Mouse (Mus musculus) intestine, embryonic 14.5 days (tissue): ENCODE data around the gene 1600014C10Rik. TPM values are rescaled to one million over a fixed set of nuclear protein-coding genes. Genes with fewer than 3 reads are reported as not detected.

Experiments
- ATAC-seq: fragments of 200-750 bp; cut with Nextera tagmentation; replicated peaks from 2 replicates; pipeline ENCODE4 v1.8.0; 2017; ENCODE audit warnings: low read depth, moderate number of reproducible peaks, moderate TSS enrichment, moderate library complexity; ENCODE audit not compliant: low FRiP score, low TSS enrichment
- DNase-seq: peaks from one replicate; pipeline ENCODE4 v3.0.0-alpha.2; 2018; ENCODE audit warnings: low spot score
- H3K27ac ChIP-seq: fragments of 300-500 bp; sonication (generic); 2 replicates; pipeline ENCODE4 v1.5.1; 2014; ENCODE audit warnings: low read depth, mild to moderate bottlenecking, control low read depth
- H3K27me3 ChIP-seq: fragments of 300-500 bp; sonication (generic); replicated peaks from 2 replicates; pipeline ENCODE4 v1.6.1; 2014; ENCODE audit warnings: low read length, control low read depth; ENCODE audit not compliant: control insufficient read depth, insufficient read depth
- H3K36me3 ChIP-seq: fragments of 300-500 bp; sonication (generic); 2 replicates; pipeline ENCODE4 v1.6.1; 2014; ENCODE audit warnings: low read length, control low read depth; ENCODE audit not compliant: control insufficient read depth, insufficient read depth
- H3K4me1 ChIP-seq: fragments of 300-500 bp; sonication (generic); replicated peaks from 2 replicates; pipeline ENCODE4 v1.6.1; 2014; ENCODE audit warnings: low read length, control low read depth, mixed read lengths; ENCODE audit not compliant: control insufficient read depth, insufficient read depth
- H3K4me2 ChIP-seq: fragments of 300-500 bp; sonication (generic); 2 replicates; pipeline ENCODE4 v1.6.1; 2014; ENCODE audit warnings: low read length
- H3K4me3 ChIP-seq: fragments of 300-500 bp; sonication (generic); 2 replicates; pipeline ENCODE4 v1.5.1; 2014; ENCODE audit warnings: low read depth, low read length, control low read depth, mixed read lengths
- H3K9ac ChIP-seq: fragments of 300-500 bp; sonication (generic); 2 replicates; pipeline ENCODE4 v1.6.1; 2014; ENCODE audit warnings: mild to moderate bottlenecking, low read length
- H3K9me3 ChIP-seq: fragments of 300-500 bp; sonication (generic); 2 replicates; pipeline ENCODE4 v1.6.1; 2016; ENCODE audit warnings: low read length, control low read depth; ENCODE audit not compliant: control insufficient read depth
- WGBS: fragments of 180-500 bp; shearing (Covaris S2); extraction: QIAGEN DNeasy Blood & Tissue Kit; methylation state at CpG from one replicate; pipeline ENCODE4 v1.1.7; 2014; 5-methylcytosine and 5-hydroxymethylcytosine counted together
- polyA plus RNA-seq: library from polyadenylated mRNA; unstranded; fragments of >200 nt; fragmentation: Nextera tagmentation; extraction: Ambion mirVana; gene quantifications from 2 replicates; pipeline ENCODE4 v1.2.1, GENCODE M21; 2014

1600014C10Rik gene
- polyA plus RNA-seq, 1 experiment from 2014 or later: 13.7 TPM

- Histone ChIP-seq H3K4me1 (no peaks in the 10 kb centered on the region; the same call in 1 of the 2 replicates), H3K27me3 (no peaks in the 10 kb centered on the region), H3K4me2 (no peak overlapping the region), H3K4me3 (no peak overlapping the region), H3K27ac (no peak overlapping the region), H3K9ac (no peak overlapping the region), H3K9me3 (no peaks in the 10 kb centered on the region), H3K36me3 (0 out of 2 replicates have a peak, but pooled peaks cover 1% of the 10 kb centered on the region)
- ATAC-seq (no peak), DNase-seq (no peak)
- 65% methylated on average over 7 of the region's 7 CpGs for WGBS
Observed at GRCm38 (mm10) chr7:38215281-38215680, 32.3 kb downstream of the 1600014C10Rik start.

GRCm38 (mm10) chr7:38215697-38216096 lies 32.7 kb downstream of the 1600014C10Rik start:
- H3K27me3 ChIP-seq: no peaks in the 10 kb centered on the region
- no peak for DNase-seq
- H3K9me3 ChIP-seq: no peaks in the 10 kb centered on the region
- no peak overlapping the region for H3K9ac ChIP-seq
- H3K4me2 ChIP-seq: no peak overlapping the region
- peaks cover 6% of the 10 kb centered on the region; the same call in 1 of the 2 replicates for H3K36me3 ChIP-seq
- no peak overlapping the region for H3K4me3 ChIP-seq
- H3K27ac ChIP-seq: no peak overlapping the region
- no peaks in the 10 kb centered on the region; the same call in 1 of the 2 replicates for H3K4me1 ChIP-seq
- no peak for ATAC-seq
- 91% methylated on average over 6 of the region's 6 CpGs for WGBS

DNA sequence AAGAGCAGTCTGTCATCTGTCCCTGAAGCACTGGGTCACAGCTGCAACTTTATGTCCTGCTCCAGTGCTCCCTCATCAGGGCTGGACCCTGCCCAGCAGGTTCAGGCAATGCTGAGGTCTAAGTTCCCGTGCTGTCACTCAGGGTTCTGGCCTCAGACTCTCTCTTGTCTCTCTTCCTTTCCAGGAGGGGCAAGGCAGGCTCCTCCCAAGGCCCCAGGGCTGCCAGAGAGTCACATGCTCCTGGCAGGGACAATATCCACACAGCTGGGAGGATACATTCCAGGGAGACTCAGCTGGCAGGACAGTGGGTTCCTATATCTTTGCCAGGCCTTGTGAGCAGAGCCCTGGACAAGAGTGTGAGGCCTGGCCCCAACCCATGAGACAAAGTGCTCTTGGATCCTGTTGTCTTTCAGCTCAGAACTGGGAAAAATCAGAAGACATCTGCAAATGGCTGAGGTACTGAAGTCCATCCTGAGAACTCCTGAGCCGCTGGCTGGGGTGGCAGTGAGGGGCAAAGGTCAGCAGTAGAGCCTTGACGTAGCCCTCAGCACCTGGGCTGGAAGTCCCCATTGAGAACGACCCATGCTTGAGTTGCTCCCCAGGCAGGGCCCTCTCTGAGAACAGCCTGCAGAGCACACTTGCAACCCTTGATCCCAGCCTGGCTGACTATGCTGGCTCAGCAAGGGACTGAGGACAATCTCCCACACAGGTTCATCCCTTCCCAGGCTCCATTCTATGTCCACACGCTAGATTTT lies 34.6 kb downstream of the 1600014C10Rik start:
- Histone ChIP-seq H3K9me3 (no peaks in the 10 kb centered on the region), H3K4me1 (no peaks in the 10 kb centered on the region), H3K27ac (no peak overlapping the region), H3K4me3 (no peak overlapping the region), H3K9ac (no peak overlapping the region), H3K27me3 (no peaks in the 10 kb centered on the region), H3K4me2 (no peak overlapping the region), H3K36me3 (peaks cover 8% of the 10 kb centered on the region; the same call in 1 of the 2 replicates)
- DNase-seq (no peak), ATAC-seq (no peak; the same call in 1 of the 2 replicates)
- WGBS: 70% methylated on average over 5 of the region's 5 CpGs

DNA sequence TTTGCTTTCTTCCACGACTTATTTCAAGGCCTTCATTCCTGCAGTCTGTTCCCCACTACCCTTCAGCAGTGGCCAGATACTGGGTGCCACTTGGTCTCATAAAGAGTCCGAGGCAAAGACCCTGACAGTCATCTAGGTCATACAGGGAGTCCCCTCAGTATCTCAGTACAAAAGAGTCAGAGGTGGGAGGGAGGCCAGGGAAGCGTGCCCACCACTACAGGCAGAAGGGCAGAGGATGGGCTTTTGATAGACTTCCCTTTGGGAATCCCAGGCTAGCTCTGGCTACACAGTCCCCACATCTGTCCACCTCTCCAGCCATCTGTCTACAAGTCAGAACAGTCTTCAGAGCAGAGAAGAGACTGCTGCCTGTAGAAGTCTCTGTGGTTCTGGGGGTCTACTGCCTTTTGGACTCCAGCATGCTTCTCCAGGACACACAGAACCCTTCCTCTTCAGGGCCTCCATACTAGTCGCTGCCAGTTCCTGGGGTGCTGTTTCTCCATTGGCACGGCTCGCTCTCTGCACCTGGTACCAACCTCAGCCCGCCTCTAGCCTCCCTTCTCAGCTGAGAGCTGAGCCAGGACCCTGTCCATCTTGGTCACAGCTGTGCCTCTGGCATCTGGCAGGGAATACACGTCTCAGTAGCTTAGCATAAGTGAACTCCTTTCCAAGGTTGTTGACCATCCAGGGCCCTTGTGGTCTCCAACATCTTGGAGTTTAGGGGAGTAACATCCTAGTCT lies 35.8 kb downstream of the 1600014C10Rik start:
- H3K4me2 ChIP-seq: no peak overlapping the region
- DNase-seq (no peak), ATAC-seq (no peak)
- H3K27me3 ChIP-seq: no peaks in the 10 kb centered on the region
- no peak overlapping the region for H3K9ac ChIP-seq
- H3K4me3 ChIP-seq: no peak overlapping the region
- no peaks in the 10 kb centered on the region for H3K4me1 ChIP-seq
- H3K36me3 ChIP-seq: peaks cover 8% of the 10 kb centered on the region; the same call in 1 of the 2 replicates
- no peaks in the 10 kb centered on the region for H3K9me3 ChIP-seq
- H3K27ac ChIP-seq: no peak overlapping the region
- 82% methylated on average over 8 of the region's 8 CpGs for WGBS

- no peak overlapping the region for H3K4me2 ChIP-seq
- H3K36me3 ChIP-seq: peaks cover 8% of the 10 kb centered on the region; the same call in 1 of the 2 replicates
- H3K9me3 ChIP-seq: no peaks in the 10 kb centered on the region
- 86% methylated on average over 4 of the region's 4 CpGs for WGBS
- no peak for ATAC-seq
- H3K4me1 ChIP-seq: no peaks in the 10 kb centered on the region
- H3K9ac ChIP-seq: no peak overlapping the region
- no peak overlapping the region for H3K4me3 ChIP-seq
- DNase-seq: no peak
- no peak overlapping the region for H3K27ac ChIP-seq
- no peaks in the 10 kb centered on the region for H3K27me3 ChIP-seq
Observed at GRCm38 (mm10) chr7:38219526-38219925, 36.5 kb downstream of the 1600014C10Rik start.

DNA sequence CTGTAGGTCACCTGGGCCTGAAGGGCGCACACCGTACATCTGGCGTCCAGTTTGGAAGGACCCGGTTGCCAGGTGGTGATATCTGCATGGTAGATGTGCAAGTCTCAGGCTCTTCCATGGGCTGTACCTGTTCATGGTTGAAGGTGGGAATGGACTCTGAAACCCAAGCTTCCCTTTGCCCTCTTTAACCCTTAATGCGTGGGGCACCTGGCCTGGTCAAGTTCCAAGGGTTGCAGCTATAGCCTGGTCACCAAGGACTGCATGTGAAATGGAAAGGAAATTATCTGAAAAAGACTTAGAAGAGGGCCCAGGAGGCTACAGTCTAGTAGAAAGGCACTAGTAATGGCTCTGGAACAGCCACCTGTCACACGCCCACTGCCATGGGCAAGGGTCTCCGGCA lies 37.8 kb downstream of the 1600014C10Rik start:
- WGBS: 89% methylated on average over 7 of the region's 7 CpGs
- Histone ChIP-seq H3K4me2 (no peak overlapping the region), H3K9me3 (no peaks in the 10 kb centered on the region), H3K36me3 (peaks cover 8% of the 10 kb centered on the region; the same call in 1 of the 2 replicates), H3K27ac (no peak overlapping the region), H3K9ac (no peak overlapping the region), H3K4me1 (no peaks in the 10 kb centered on the region; the same call in 1 of the 2 replicates), H3K27me3 (no peaks in the 10 kb centered on the region), H3K4me3 (no peak overlapping the region)
- ATAC-seq (no peak), DNase-seq (no peak)

DNA sequence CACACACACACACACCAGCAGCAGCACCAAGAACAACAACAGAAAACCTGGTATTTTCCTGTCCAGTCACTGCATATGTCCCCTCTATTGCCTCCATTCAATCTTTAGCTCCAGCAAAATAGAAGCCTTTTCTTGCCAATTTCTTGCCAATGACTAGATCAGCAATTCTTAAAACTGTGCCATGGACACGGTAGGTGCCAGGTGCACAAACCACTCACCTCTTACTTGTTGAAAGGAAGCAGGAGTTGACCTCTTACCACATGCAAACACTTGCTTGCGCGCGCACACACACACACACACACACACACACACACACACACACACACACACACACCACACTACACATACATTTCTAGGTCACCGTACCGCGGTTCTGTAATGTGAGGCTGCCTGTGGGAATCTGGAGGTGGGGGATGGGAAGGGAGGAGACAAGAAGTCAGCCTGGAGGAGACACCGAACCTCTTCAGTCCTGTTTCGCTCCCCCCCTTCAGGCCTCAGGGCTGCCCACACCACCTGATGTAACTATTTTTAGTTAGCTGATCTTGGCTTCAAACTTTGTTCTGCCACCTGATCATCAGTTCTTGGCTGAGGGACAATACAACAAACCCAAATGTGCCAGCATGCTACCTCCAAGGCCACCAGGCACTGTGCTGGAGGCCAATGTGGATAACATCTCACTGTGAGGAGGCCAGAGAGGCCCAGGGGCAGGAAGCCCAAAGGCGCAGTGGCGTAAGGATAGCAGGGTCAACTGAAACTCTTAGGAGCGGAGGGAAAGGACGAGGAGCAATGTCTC lies 41.8 kb downstream of the 1600014C10Rik start:
- peaks cover 8% of the 10 kb centered on the region; the same call in 1 of the 2 replicates for H3K36me3 ChIP-seq
- no peaks in the 10 kb centered on the region; the same call in 1 of the 2 replicates for H3K4me1 ChIP-seq
- DNase-seq: no peak
- H3K9ac ChIP-seq: no peak overlapping the region
- H3K27ac ChIP-seq: no peak overlapping the region
- no peak overlapping the region for H3K4me3 ChIP-seq
- H3K9me3 ChIP-seq: no peaks in the 10 kb centered on the region
- no peak overlapping the region for H3K4me2 ChIP-seq
- ATAC-seq: no peak
- peaks cover 9% of the 10 kb centered on the region for H3K27me3 ChIP-seq
- 81% methylated on average over 13 of the region's 13 CpGs for WGBS

DNA sequence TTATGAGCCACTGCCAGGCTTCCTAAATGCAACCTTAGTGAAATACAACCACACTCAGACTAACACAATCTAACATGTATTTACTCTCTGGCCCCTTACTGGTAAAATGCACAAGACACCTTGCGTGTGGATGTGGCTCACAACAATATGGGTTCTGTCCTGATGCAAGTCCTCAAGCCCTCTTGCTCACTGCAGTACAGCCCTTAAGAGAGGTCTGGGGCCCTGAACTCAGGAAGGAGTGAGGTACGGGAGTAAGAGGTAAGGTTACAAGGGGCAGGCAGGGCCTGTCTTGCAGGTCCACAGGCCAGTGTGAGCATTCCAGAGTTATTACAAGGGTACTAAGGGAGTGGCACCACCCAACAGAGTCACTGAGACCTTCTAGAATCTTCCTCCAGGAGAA lies 43.2 kb downstream of the 1600014C10Rik start:
- Histone ChIP-seq H3K9ac (no peak overlapping the region), H3K9me3 (no peaks in the 10 kb centered on the region), H3K4me3 (no peak overlapping the region), H3K36me3 (no peaks in the 10 kb centered on the region), H3K4me1 (no peaks in the 10 kb centered on the region; the same call in 1 of the 2 replicates), H3K27me3 (peaks cover 13% of the 10 kb centered on the region), H3K27ac (no peak overlapping the region), H3K4me2 (no peak overlapping the region)
- 83% methylated on average over 2 of the region's 2 CpGs for WGBS
- DNase-seq: no peak
- ATAC-seq: no peak
